Mouse (Mus musculus) granulocyte monocyte progenitor cell, adult 5-6 weeks (primary cell): ENCODE results near the gene Snrnp35. TPM values are rescaled to one million over a fixed set of nuclear protein-coding genes. Genes with fewer than 3 reads are reported as not detected.
"Not testable (repeated sequence)": the region's sequence is repeated elsewhere in the genome, so short reads cannot be mapped to it uniquely, and the experiment has no call there.

ENCODE experiments used
- ATAC-seq: replicated peaks from 2 replicates; pipeline ENCODE4 v1.8.0; 2016; ENCODE audit warnings: mild to moderate bottlenecking, moderate TSS enrichment, inconsistent platforms; ENCODE audit not compliant: poor library complexity, severe bottlenecking
- total RNA-seq, 2 experiments: library from RNA; stranded (forward) in 1 of 2; stranded (reverse) in 1 of 2; fragments of 200-712, 200-1000 nt in 1 of 2; fragments of >200 nt in 1 of 2; fragmentation: Nextera tagmentation in 1 of 2; gene quantifications; 2 replicates each; pipeline ENCODE4 v1.2.3; 2014 to 2017

Snrnp35 gene
- total RNA-seq, 2 experiments from 2014 or later, result 11.8 to 12.3 TPM

- peak; percentile 71 for ATAC-seq
Observed at GRCm38 (mm10) chr5:124498221-124498876, 15.4 kb downstream of the Snrnp35 start.

- no peak for ATAC-seq
Observed at GRCm38 (mm10) chr5:124499001-124499400, 16.1 kb downstream of the Snrnp35 start.

GRCm38 (mm10) chr5:124500037-124500436, 17.1 kb downstream of the Snrnp35 start:
- not testable (repeated sequence) for ATAC-seq

GRCm38 (mm10) chr5:124500573-124500972, 17.6 kb downstream of the Snrnp35 start:
- ATAC-seq, result no peak

GRCm38 (mm10) chr5:124501541-124501940, 18.6 kb downstream of the Snrnp35 start:
- no peak for ATAC-seq

GRCm38 (mm10) chr5:124503742-124504141, 20.8 kb downstream of the Snrnp35 start:
- no peak for ATAC-seq

- ATAC-seq, result no peak
Observed at GRCm38 (mm10) chr5:124505235-124505634, 22.3 kb downstream of the Snrnp35 start.

- ATAC-seq, result peak; percentile 95
Observed at GRCm38 (mm10) chr5:124506731-124507359, 23.9 kb downstream of the Snrnp35 start.

- no peak for ATAC-seq
Observed at GRCm38 (mm10) chr5:124509200-124509599, 26.3 kb downstream of the Snrnp35 start.

GRCm38 (mm10) chr5:124509742-124510237, 26.9 kb downstream of the Snrnp35 start:
- ATAC-seq, result no peak

GRCm38 (mm10) chr5:124510536-124511050, 27.7 kb downstream of the Snrnp35 start:
- ATAC-seq, result no peak

- ATAC-seq, result peak; percentile 52
Observed at GRCm38 (mm10) chr5:124515789-124516188, 32.9 kb downstream of the Snrnp35 start.

- ATAC-seq, result no peak
Observed at GRCm38 (mm10) chr5:124518648-124519047, 35.7 kb downstream of the Snrnp35 start.

GRCm38 (mm10) chr5:124521588-124521987, 38.7 kb downstream of the Snrnp35 start:
- peak; percentile 77 for ATAC-seq

- no peak for ATAC-seq
Observed at GRCm38 (mm10) chr5:124523032-124523431, 40.1 kb downstream of the Snrnp35 start.

GRCm38 (mm10) chr5:124524943-124525342, 42.0 kb downstream of the Snrnp35 start:
- peak; percentile 18; the same call in 1 of the 2 replicates for ATAC-seq

GRCm38 (mm10) chr5:124528351-124528750, 45.4 kb downstream of the Snrnp35 start:
- ATAC-seq, result no peak

GRCm38 (mm10) chr5:124528791-124529190, 45.9 kb downstream of the Snrnp35 start:
- ATAC-seq, result no peak

GRCm38 (mm10) chr5:124529191-124529651, 46.3 kb downstream of the Snrnp35 start:
- no peak for ATAC-seq

- ATAC-seq, result peak; percentile 73
Observed at GRCm38 (mm10) chr5:124529697-124530096, 46.8 kb downstream of the Snrnp35 start.
